Mouse (Mus musculus): Measurements from ENCODE around the gene Trpv2. TPM values are rescaled to one million over a fixed set of nuclear protein-coding genes. Genes with fewer than 3 reads are reported as not detected.

The Trpv2 gene
- polyA plus RNA-seq, 1 experiment from 2014 or later: 20.9 TPM

DNA sequence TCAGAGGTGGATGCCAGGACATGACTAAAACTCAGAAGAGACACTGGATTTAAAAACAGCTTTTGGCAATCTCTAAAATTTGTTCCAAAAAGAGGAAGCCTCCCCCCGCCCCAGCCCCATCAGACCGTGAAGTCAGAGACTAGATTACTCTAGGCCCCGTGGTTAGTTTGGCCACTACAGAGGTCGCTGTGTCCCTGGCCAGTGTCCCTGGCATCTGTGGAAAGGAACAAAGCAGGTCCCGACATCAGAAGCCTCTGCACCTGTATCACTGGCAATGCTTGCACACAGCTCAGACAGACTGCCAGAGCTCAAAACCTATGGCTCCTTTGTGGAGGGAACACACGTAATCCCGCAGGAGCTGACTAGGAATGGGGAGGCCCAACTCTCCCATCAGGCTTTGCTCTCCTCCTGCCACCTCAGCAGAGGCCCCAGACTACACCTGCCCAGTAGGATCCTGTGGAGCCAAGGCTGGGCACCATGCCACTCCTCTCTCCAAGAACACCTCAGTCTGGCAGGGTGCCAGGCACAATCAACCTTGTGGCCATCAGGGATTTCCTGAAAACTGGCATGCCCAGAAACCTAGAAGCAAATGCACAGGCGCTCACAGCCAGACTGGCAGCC is 68.8 kb downstream of the Trpv2 start:
- H3K9ac ChIP-seq (ENCODE audit: low read length): 0 out of 2 replicates have a peak overlapping the region, but pooled peaks have one; percentile 17
- H3K4me2 ChIP-seq (ENCODE audit: low read depth, low read length): no peak overlapping the region
- H3K36me3 ChIP-seq (ENCODE audit: control insufficient read depth, insufficient read depth, low read length): no peaks in the 10 kb centered on the region
- ATAC-seq (ENCODE audit: insufficient read depth, low FRiP score): peak; percentile 72
- WGBS: 68% methylated on average over 8 of the region's 8 CpGs
- no peaks in the 10 kb centered on the region for H3K27me3 ChIP-seq (ENCODE audit: control insufficient read depth, insufficient read depth, low read length)
- no peaks in the 10 kb centered on the region for H3K9me3 ChIP-seq (replicated peaks; ENCODE audit: control insufficient read depth, low read length)
- peaks cover 47% of the 10 kb centered on the region for H3K4me1 ChIP-seq (ENCODE audit: control insufficient read depth, insufficient read depth, low read length)
- H3K27ac ChIP-seq (ENCODE audit: low read length): peak overlapping the region; percentile 9
- H3K4me3 ChIP-seq (replicated peaks; ENCODE audit: low read length): no peak overlapping the region

DNA sequence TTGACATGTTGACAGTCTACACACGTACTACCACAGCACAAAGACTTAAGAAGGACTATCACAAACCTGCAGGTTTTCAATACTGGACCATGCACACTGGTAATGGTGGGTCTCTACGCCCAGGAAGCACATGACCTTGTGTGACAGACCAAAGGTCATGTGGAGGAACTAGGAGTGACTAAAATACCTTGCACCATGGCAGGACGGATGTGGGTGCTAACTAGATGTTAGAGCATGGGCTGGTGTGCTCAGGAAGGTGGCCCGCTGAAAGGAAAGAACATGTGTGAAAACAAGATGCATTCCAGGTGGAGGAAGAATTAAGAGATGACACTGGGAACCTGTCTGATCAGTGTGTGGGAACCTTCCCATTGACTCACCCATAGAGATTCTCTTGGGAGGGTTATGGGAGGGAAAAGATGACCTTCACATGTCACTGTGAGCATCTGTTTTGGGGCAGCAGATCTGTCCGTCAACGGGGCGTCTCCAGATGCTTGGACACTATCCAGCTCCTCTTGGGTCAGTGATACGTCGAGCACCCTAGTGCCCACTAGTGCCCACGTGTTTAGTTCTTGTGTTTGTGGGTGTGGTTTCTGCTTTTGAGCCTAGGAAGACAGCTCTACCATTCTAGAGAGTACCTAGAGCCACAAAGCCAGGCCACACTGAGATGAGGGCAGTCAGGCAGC is 69.5 kb downstream of the Trpv2 start:
- no peak for ATAC-seq (ENCODE audit: insufficient read depth, low FRiP score)

GRCm38 (mm10) chr11:62644602-62645336 is 70.5 kb downstream of the Trpv2 start:
- H3K4me2 ChIP-seq (ENCODE audit: low read depth, low read length): no peak overlapping the region
- WGBS: 86% methylated on average over 5 of the region's 5 CpGs
- ATAC-seq (ENCODE audit: insufficient read depth, low FRiP score): no peak
- no peak overlapping the region for H3K4me3 ChIP-seq (replicated peaks; ENCODE audit: low read length)
- H3K4me1 ChIP-seq (ENCODE audit: control insufficient read depth, insufficient read depth, low read length): peaks cover 47% of the 10 kb centered on the region
- H3K36me3 ChIP-seq (ENCODE audit: control insufficient read depth, insufficient read depth, low read length): no peaks in the 10 kb centered on the region
- H3K27ac ChIP-seq (ENCODE audit: low read length): peak overlapping the region; percentile 59; the same call in 1 of the 2 replicates
- no peaks in the 10 kb centered on the region for H3K9me3 ChIP-seq (replicated peaks; ENCODE audit: control insufficient read depth, low read length)
- H3K27me3 ChIP-seq (ENCODE audit: control insufficient read depth, insufficient read depth, low read length): no peaks in the 10 kb centered on the region
- no peak overlapping the region for H3K9ac ChIP-seq (ENCODE audit: low read length)

More for the DNA sequence above, 69.5 kb downstream of the Trpv2 start:
- H3K36me3 ChIP-seq (ENCODE audit: control insufficient read depth, insufficient read depth, low read length): no peaks in the 10 kb centered on the region
- no peak overlapping the region for H3K9ac ChIP-seq (ENCODE audit: low read length)
- no peak overlapping the region for H3K4me2 ChIP-seq (ENCODE audit: low read depth, low read length)
- no peak overlapping the region for H3K4me3 ChIP-seq (replicated peaks; ENCODE audit: low read length)
- no peaks in the 10 kb centered on the region for H3K9me3 ChIP-seq (replicated peaks; ENCODE audit: control insufficient read depth, low read length)
- 80% methylated on average over 10 of the region's 10 CpGs for WGBS
- H3K4me1 ChIP-seq (ENCODE audit: control insufficient read depth, insufficient read depth, low read length): peaks cover 47% of the 10 kb centered on the region
- H3K27ac ChIP-seq (ENCODE audit: low read length): peak overlapping the region; percentile 9; the same call in 1 of the 2 replicates
- H3K27me3 ChIP-seq (ENCODE audit: control insufficient read depth, insufficient read depth, low read length): no peaks in the 10 kb centered on the region

GRCm38 (mm10) chr11:62645337-62645675 is 71.0 kb downstream of the Trpv2 start:
- H3K9ac ChIP-seq (ENCODE audit: low read length): peak overlapping the region; percentile 43; the same call in 1 of the 2 replicates

DNA sequence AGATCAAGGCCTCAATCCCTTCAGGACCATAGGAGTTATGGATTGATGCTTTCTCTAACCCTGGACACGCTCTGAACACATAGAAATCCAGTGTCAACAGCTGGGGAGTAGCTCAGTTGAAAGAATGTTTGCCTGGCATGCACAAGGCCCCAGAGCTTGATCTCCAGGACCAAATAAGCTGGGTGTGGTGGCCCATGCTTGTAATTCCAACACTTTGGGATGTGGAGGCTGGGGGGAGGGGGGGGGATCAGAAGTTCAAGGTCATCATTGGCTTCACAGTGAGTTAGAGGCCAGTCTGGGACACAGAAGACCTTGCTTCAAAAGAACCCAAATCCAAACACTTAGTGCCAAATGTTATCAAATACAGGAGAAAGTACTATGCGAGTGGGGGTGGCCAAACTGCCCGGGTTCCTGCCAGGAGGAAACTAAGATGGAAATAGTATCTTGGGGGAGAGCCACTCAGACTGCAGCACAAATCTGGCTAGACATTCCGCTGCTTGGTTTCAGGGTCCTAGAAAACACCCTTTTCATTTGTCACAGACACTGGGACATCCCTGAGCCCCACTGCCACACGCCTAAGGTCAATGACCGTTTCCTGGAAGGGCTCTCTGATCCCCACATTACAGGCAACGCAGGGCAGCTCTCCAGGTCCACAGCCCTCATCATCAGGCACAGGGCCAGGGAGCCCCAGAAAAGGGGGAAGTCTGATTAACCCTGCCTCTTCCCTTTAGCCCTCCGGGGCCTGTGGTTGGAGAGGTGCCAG is 71.6 kb downstream of the Trpv2 start:
- no peak for ATAC-seq (ENCODE audit: insufficient read depth, low FRiP score)
- peak overlapping the region; percentile 43 for H3K9ac ChIP-seq (ENCODE audit: low read length)
- no peaks in the 10 kb centered on the region for H3K36me3 ChIP-seq (ENCODE audit: control insufficient read depth, insufficient read depth, low read length)
- peaks cover 47% of the 10 kb centered on the region for H3K4me1 ChIP-seq (ENCODE audit: control insufficient read depth, insufficient read depth, low read length)
- WGBS: 12% methylated on average over 8 of the region's 8 CpGs
- peak overlapping the region; percentile 59 for H3K27ac ChIP-seq (ENCODE audit: low read length)
- no peaks in the 10 kb centered on the region for H3K27me3 ChIP-seq (ENCODE audit: control insufficient read depth, insufficient read depth, low read length)
- peak overlapping the region; percentile 18 for H3K4me3 ChIP-seq (replicated peaks; ENCODE audit: low read length)
- H3K4me2 ChIP-seq (ENCODE audit: low read depth, low read length): peak overlapping the region; percentile 83
- no peaks in the 10 kb centered on the region for H3K9me3 ChIP-seq (replicated peaks; ENCODE audit: control insufficient read depth, low read length)

More at GRCm38 (mm10) chr11:62645337-62645675, 71.0 kb downstream of the Trpv2 start:
- WGBS: 73% methylated on average over 4 of the region's 4 CpGs
- Histone ChIP-seq H3K27me3 (ENCODE audit: control insufficient read depth, insufficient read depth, low read length) (no peaks in the 10 kb centered on the region), H3K4me3 (replicated peaks; ENCODE audit: low read length) (no peak overlapping the region), H3K36me3 (ENCODE audit: control insufficient read depth, insufficient read depth, low read length) (no peaks in the 10 kb centered on the region), H3K27ac (ENCODE audit: low read length) (peak overlapping the region; percentile 59), H3K9me3 (replicated peaks; ENCODE audit: control insufficient read depth, low read length) (no peaks in the 10 kb centered on the region), H3K4me2 (ENCODE audit: low read depth, low read length) (peak overlapping the region; percentile 83), H3K4me1 (ENCODE audit: control insufficient read depth, insufficient read depth, low read length) (peaks cover 47% of the 10 kb centered on the region)
- no peak for ATAC-seq (ENCODE audit: insufficient read depth, low FRiP score)

GRCm38 (mm10) chr11:62646495-62646843 is 72.2 kb downstream of the Trpv2 start:
- Histone ChIP-seq H3K9ac (ENCODE audit: low read length) (peak overlapping the region; percentile 11; the same call in 1 of the 2 replicates), H3K27ac (ENCODE audit: low read length) (peak overlapping the region; percentile 59), H3K9me3 (replicated peaks; ENCODE audit: control insufficient read depth, low read length) (no peaks in the 10 kb centered on the region), H3K4me1 (ENCODE audit: control insufficient read depth, insufficient read depth, low read length) (peaks cover 47% of the 10 kb centered on the region), H3K4me3 (replicated peaks; ENCODE audit: low read length) (peak overlapping the region; percentile 18), H3K4me2 (ENCODE audit: low read depth, low read length) (peak overlapping the region; percentile 83), H3K27me3 (ENCODE audit: control insufficient read depth, insufficient read depth, low read length) (no peaks in the 10 kb centered on the region), H3K36me3 (ENCODE audit: control insufficient read depth, insufficient read depth, low read length) (no peaks in the 10 kb centered on the region)
- 34% methylated on average over 4 of the region's 4 CpGs for WGBS
- no peak for ATAC-seq (ENCODE audit: insufficient read depth, low FRiP score)

- Histone ChIP-seq H3K4me3 (replicated peaks; ENCODE audit: low read length) (peak overlapping the region; percentile 70), H3K27ac (ENCODE audit: low read length) (0 out of 2 replicates have a peak overlapping the region, but pooled peaks have one; percentile 73), H3K27me3 (ENCODE audit: control insufficient read depth, insufficient read depth, low read length) (no peaks in the 10 kb centered on the region), H3K9ac (ENCODE audit: low read length) (peak overlapping the region; percentile 85; the same call in 1 of the 2 replicates), H3K9me3 (replicated peaks; ENCODE audit: control insufficient read depth, low read length) (no peaks in the 10 kb centered on the region), H3K4me1 (ENCODE audit: control insufficient read depth, insufficient read depth, low read length) (peaks cover 47% of the 10 kb centered on the region), H3K36me3 (ENCODE audit: control insufficient read depth, insufficient read depth, low read length) (no peaks in the 10 kb centered on the region), H3K4me2 (ENCODE audit: low read depth, low read length) (peak overlapping the region; percentile 83)
- 60% methylated on average over 7 of the region's 7 CpGs for WGBS
- ATAC-seq (ENCODE audit: insufficient read depth, low FRiP score): no peak
Measured at GRCm38 (mm10) chr11:62646958-62647515, 72.8 kb downstream of the Trpv2 start.

- under 1% methylated on average over 80 of the region's 86 CpGs for WGBS
- no peaks in the 10 kb centered on the region for H3K27me3 ChIP-seq (ENCODE audit: control insufficient read depth, insufficient read depth, low read length)
- peaks cover 40% of the 10 kb centered on the region for H3K4me1 ChIP-seq (ENCODE audit: control insufficient read depth, insufficient read depth, low read length)
Measured at GRCm38 (mm10) chr11:62647661-62648590, 73.6 kb downstream of the Trpv2 start, which contains the start of gene Lrrc75a. Gene Lrrc75a (minus strand): TSS chr11:62648523.

More at GRCm38 (mm10) chr11:62647661-62648590, 73.6 kb downstream of the Trpv2 start, which contains the start of gene Lrrc75a:
- H3K27ac ChIP-seq (ENCODE audit: low read length): peak within 1 kb of the TSS; percentile 90
- no peaks in the 10 kb centered on the region for H3K36me3 ChIP-seq (ENCODE audit: control insufficient read depth, insufficient read depth, low read length)
- H3K4me3 ChIP-seq (replicated peaks; ENCODE audit: low read length): peak within 1 kb of the TSS; percentile 70
- peak; percentile 44 for ATAC-seq (ENCODE audit: insufficient read depth, low FRiP score)
- peak within 1 kb of the TSS; percentile 83 for H3K4me2 ChIP-seq (ENCODE audit: low read depth, low read length)
- H3K9ac ChIP-seq (ENCODE audit: low read length): peak within 1 kb of the TSS; percentile 85
- H3K9me3 ChIP-seq (replicated peaks; ENCODE audit: control insufficient read depth, low read length): no peaks in the 10 kb centered on the region
